Mouse (Mus musculus) kidney, embryonic 15.5 days (tissue): ENCODE results near the gene Spag9. TPM values are rescaled to one million over a fixed set of nuclear protein-coding genes. Genes with fewer than 3 reads are reported as not detected.
A peak's percentile ranks its signal among the peaks of the same experiment; 100 is the strongest.

ENCODE experiments used
- ATAC-seq: fragments of 200-750 bp; cut with Nextera tagmentation; replicated peaks from 2 replicates; pipeline ENCODE4 v1.8.0; 2017; ENCODE audit warnings: moderate TSS enrichment; ENCODE audit not compliant: low FRiP score
- H3K27ac ChIP-seq: fragments of 300-500 bp; sonication (generic); 2 replicates; pipeline ENCODE4 v1.5.1; 2015; ENCODE audit warnings: mild to moderate bottlenecking, inconsistent platforms
- H3K27me3 ChIP-seq: fragments of 300-500 bp; sonication (generic); 2 replicates; pipeline ENCODE4 v1.6.1; 2015; ENCODE audit warnings: inconsistent platforms
- H3K36me3 ChIP-seq: fragments of 300-500 bp; sonication (generic); 2 replicates; pipeline ENCODE4 v1.6.1; 2015; ENCODE audit warnings: inconsistent platforms
- H3K4me1 ChIP-seq: fragments of 300-500 bp; sonication (generic); 2 replicates; pipeline ENCODE4 v1.6.1; 2015; ENCODE audit warnings: inconsistent platforms
- H3K4me2 ChIP-seq: fragments of 300-500 bp; sonication (generic); 2 replicates; pipeline ENCODE4 v1.6.1; 2015; ENCODE audit warnings: moderate library complexity, mild to moderate bottlenecking, inconsistent platforms
- H3K4me3 ChIP-seq: fragments of 300-500 bp; sonication (generic); replicated peaks from 2 replicates; pipeline ENCODE4 v1.5.1; 2015; ENCODE audit warnings: mild to moderate bottlenecking, inconsistent platforms
- H3K9ac ChIP-seq: fragments of 300-500 bp; sonication (generic); 2 replicates; pipeline ENCODE4 v1.6.1; 2015; ENCODE audit warnings: mild to moderate bottlenecking, inconsistent platforms
- H3K9me3 ChIP-seq: fragments of 300-500 bp; sonication (generic); replicated peaks from 2 replicates; pipeline ENCODE4 v1.6.1; 2016; ENCODE audit warnings: inconsistent platforms
- WGBS: fragments of 180-500 bp; shearing (Covaris S2); methylation state at CpG from one replicate; pipeline ENCODE4 v1.1.7; 2015; ENCODE audit warnings: mixed read lengths; 5-methylcytosine and 5-hydroxymethylcytosine counted together
- polyA plus RNA-seq: library from polyadenylated mRNA; unstranded; fragments of >200 nt; fragmentation: Nextera tagmentation; extraction: Ambion mirVana; gene quantifications from 2 replicates; pipeline ENCODE4 v1.2.1, GENCODE M21; 2015

Spag9 gene
- polyA plus RNA-seq, 1 experiment from 2014 or later, result 37.2 TPM

- peaks cover 56% of the 10 kb centered on the region for H3K36me3 ChIP-seq
- H3K4me1 ChIP-seq, result peaks cover 14% of the 10 kb centered on the region
- no peak for ATAC-seq
- H3K9me3 ChIP-seq, result no peaks in the 10 kb centered on the region
- H3K4me2 ChIP-seq, result no peak overlapping the region
- no peaks in the 10 kb centered on the region for H3K27me3 ChIP-seq
- no peak overlapping the region for H3K4me3 ChIP-seq
- H3K9ac ChIP-seq, result no peak overlapping the region
- WGBS, result 91% methylated on average over 6 of the region's 6 CpGs
- H3K27ac ChIP-seq, result no peak overlapping the region
Observed at GRCm38 (mm10) chr11:93965391-93965790, 30.5 kb upstream of the Spag9 start.

GRCm38 (mm10) chr11:93967381-93967780 lies 28.5 kb upstream of the Spag9 start:
- peak overlapping the region; percentile 72 for H3K27ac ChIP-seq
- 2% methylated on average over 11 of the region's 11 CpGs for WGBS

GRCm38 (mm10) chr11:93968005-93968847 lies 27.7 kb upstream of the Spag9 start, which contains the start of the genes Gm20390 and Nme1:
TSS of gene Gm20390 (minus strand) at chr11:93968293.
TSS of gene Nme1 (minus strand) at chr11:93968521.
- ATAC-seq, result peak; percentile 97
- peaks cover 30% of the 10 kb centered on the region for H3K36me3 ChIP-seq
- WGBS, result under 1% methylated on average over 40 of the region's 40 CpGs
- peak within 1 kb of the TSS; percentile 73 for H3K9ac ChIP-seq
- H3K4me1 ChIP-seq, result peaks cover 14% of the 10 kb centered on the region
- H3K27me3 ChIP-seq, result no peaks in the 10 kb centered on the region
- H3K4me2 ChIP-seq, result peak within 1 kb of the TSS; percentile 79
- peak within 1 kb of the TSS; percentile 71 for H3K4me3 ChIP-seq
- no peaks in the 10 kb centered on the region for H3K9me3 ChIP-seq
- H3K27ac ChIP-seq, result peak within 1 kb of the TSS; percentile 72

More at GRCm38 (mm10) chr11:93967381-93967780, 28.5 kb upstream of the Spag9 start:
- H3K27me3 ChIP-seq, result no peaks in the 10 kb centered on the region
- H3K9me3 ChIP-seq, result no peaks in the 10 kb centered on the region
- H3K4me1 ChIP-seq, result peaks cover 14% of the 10 kb centered on the region
- H3K36me3 ChIP-seq, result peaks cover 38% of the 10 kb centered on the region
- peak overlapping the region; percentile 73 for H3K9ac ChIP-seq
- H3K4me2 ChIP-seq, result peak overlapping the region; percentile 79
- H3K4me3 ChIP-seq, result peak overlapping the region; percentile 71
- ATAC-seq, result no peak

DNA sequence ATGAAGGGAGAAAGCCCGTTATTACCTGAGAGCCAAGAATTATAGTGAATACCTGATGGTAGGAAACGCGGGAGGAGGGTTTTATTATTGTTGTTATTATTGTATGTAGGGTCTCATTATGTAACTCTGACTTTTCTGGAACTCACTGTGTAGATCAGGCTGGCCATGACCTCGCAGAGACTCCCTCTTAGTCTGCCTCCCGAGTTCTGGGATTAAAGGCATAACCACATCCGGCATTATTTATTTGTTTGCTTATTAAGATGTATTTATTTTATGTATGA lies 27.1 kb upstream of the Spag9 start:
- Histone ChIP-seq H3K36me3 (peaks cover 24% of the 10 kb centered on the region), H3K9me3 (no peaks in the 10 kb centered on the region), H3K27me3 (no peaks in the 10 kb centered on the region), H3K9ac (peak overlapping the region; percentile 25; the same call in 1 of the 2 replicates), H3K4me3 (peak overlapping the region; percentile 71), H3K27ac (0 out of 2 replicates have a peak overlapping the region, but pooled peaks have one; percentile 11), H3K4me2 (peak overlapping the region; percentile 79), H3K4me1 (peaks cover 14% of the 10 kb centered on the region)
- WGBS, result 46% methylated on average over 6 of the region's 6 CpGs
- ATAC-seq, result 0 out of 2 replicates have a peak, but pooled peaks have one; percentile 1

- Histone ChIP-seq H3K9ac (no peak overlapping the region), H3K36me3 (peaks cover 20% of the 10 kb centered on the region), H3K4me2 (no peak overlapping the region; the same call in 1 of the 2 replicates), H3K27ac (0 out of 2 replicates have a peak overlapping the region, but pooled peaks have one; percentile 11), H3K4me3 (no peak overlapping the region), H3K9me3 (no peaks in the 10 kb centered on the region), H3K4me1 (peaks cover 14% of the 10 kb centered on the region), H3K27me3 (no peaks in the 10 kb centered on the region)
- WGBS, result 92% methylated on average over 6 of the region's 6 CpGs
- ATAC-seq, result no peak
Observed at GRCm38 (mm10) chr11:93969171-93969570, 26.7 kb upstream of the Spag9 start.

GRCm38 (mm10) chr11:93969799-93970198 lies 26.1 kb upstream of the Spag9 start:
- ATAC-seq, result no peak
- H3K27me3 ChIP-seq, result no peaks in the 10 kb centered on the region
- H3K9ac ChIP-seq, result no peak overlapping the region
- H3K4me3 ChIP-seq, result no peak overlapping the region
- no peak overlapping the region for H3K27ac ChIP-seq
- WGBS, result 71% methylated on average over 1 of the region's 1 CpGs
- H3K9me3 ChIP-seq, result no peaks in the 10 kb centered on the region
- H3K36me3 ChIP-seq, result peaks cover 14% of the 10 kb centered on the region
- no peak overlapping the region for H3K4me2 ChIP-seq
- peaks cover 14% of the 10 kb centered on the region for H3K4me1 ChIP-seq

GRCm38 (mm10) chr11:93972951-93973350 lies 22.9 kb upstream of the Spag9 start:
- Histone ChIP-seq H3K9ac (no peak overlapping the region), H3K27ac (no peak overlapping the region), H3K4me1 (peaks cover 4% of the 10 kb centered on the region; the same call in 1 of the 2 replicates), H3K36me3 (no peaks in the 10 kb centered on the region), H3K9me3 (no peaks in the 10 kb centered on the region), H3K4me3 (no peak overlapping the region), H3K27me3 (no peaks in the 10 kb centered on the region), H3K4me2 (no peak overlapping the region)
- no peak for ATAC-seq
- WGBS, result 86% methylated on average over 5 of the region's 5 CpGs

GRCm38 (mm10) chr11:93979502-93980049 lies 16.3 kb upstream of the Spag9 start:
- no peak overlapping the region for H3K27ac ChIP-seq
- 29% methylated on average over 6 of the region's 6 CpGs for WGBS
- no peaks in the 10 kb centered on the region for H3K9me3 ChIP-seq
- no peak for ATAC-seq
- no peak overlapping the region for H3K9ac ChIP-seq
- H3K4me3 ChIP-seq, result no peak overlapping the region
- H3K27me3 ChIP-seq, result no peaks in the 10 kb centered on the region
- no peaks in the 10 kb centered on the region for H3K4me1 ChIP-seq
- no peaks in the 10 kb centered on the region for H3K36me3 ChIP-seq
- no peak overlapping the region for H3K4me2 ChIP-seq

- Histone ChIP-seq H3K9me3 (no peaks in the 10 kb centered on the region), H3K4me1 (0 out of 2 replicates have a peak, but pooled peaks cover 9% of the 10 kb centered on the region), H3K4me2 (no peak overlapping the region), H3K36me3 (no peaks in the 10 kb centered on the region), H3K27ac (no peak overlapping the region), H3K9ac (no peak overlapping the region), H3K4me3 (no peak overlapping the region), H3K27me3 (no peaks in the 10 kb centered on the region)
- ATAC-seq, result no peak
- WGBS, result 84% methylated on average over 3 of the region's 3 CpGs
Observed at GRCm38 (mm10) chr11:93984619-93985018, 11.3 kb upstream of the Spag9 start.

DNA sequence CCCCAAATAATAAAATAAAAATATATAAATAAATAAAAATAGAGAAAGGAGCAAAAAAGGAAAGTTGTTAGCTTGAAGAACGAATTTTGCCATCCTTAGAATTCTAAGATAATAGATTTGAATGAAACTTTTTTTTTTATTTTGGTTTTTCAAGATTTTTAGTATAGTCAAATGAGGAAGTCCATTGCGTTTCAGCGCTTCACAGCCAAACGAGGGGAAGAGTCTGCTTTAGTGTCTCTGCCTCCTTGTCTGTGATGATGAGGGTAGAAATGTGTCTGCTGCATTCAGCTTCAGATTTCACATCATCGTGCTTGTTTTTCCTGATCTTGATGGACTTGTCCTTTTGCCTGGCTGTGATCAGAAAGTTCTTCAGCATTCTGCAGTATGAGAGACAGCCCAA lies 10.6 kb upstream of the Spag9 start:
- WGBS, result 81% methylated on average over 5 of the region's 5 CpGs

GRCm38 (mm10) chr11:93986298-93986697 lies 9.6 kb upstream of the Spag9 start:
- ATAC-seq, result no peak
- no peaks in the 10 kb centered on the region for H3K9me3 ChIP-seq
- no peaks in the 10 kb centered on the region for H3K27me3 ChIP-seq
- no peaks in the 10 kb centered on the region for H3K36me3 ChIP-seq
- H3K4me3 ChIP-seq, result no peak overlapping the region
- no peak overlapping the region; the same call in 1 of the 2 replicates for H3K9ac ChIP-seq
- 0 out of 2 replicates have a peak, but pooled peaks cover 9% of the 10 kb centered on the region for H3K4me1 ChIP-seq
- no peak overlapping the region for H3K4me2 ChIP-seq
- no peak overlapping the region for H3K27ac ChIP-seq

More for the DNA sequence above, 10.6 kb upstream of the Spag9 start:
- ATAC-seq, result no peak
- H3K36me3 ChIP-seq, result no peaks in the 10 kb centered on the region
- H3K4me3 ChIP-seq, result no peak overlapping the region
- H3K9ac ChIP-seq, result no peak overlapping the region
- H3K27ac ChIP-seq, result no peak overlapping the region
- no peak overlapping the region for H3K4me2 ChIP-seq
- no peaks in the 10 kb centered on the region for H3K9me3 ChIP-seq
- H3K4me1 ChIP-seq, result 0 out of 2 replicates have a peak, but pooled peaks cover 9% of the 10 kb centered on the region
- H3K27me3 ChIP-seq, result no peaks in the 10 kb centered on the region

GRCm38 (mm10) chr11:93987026-93987425 lies 8.9 kb upstream of the Spag9 start:
- Histone ChIP-seq H3K27me3 (no peaks in the 10 kb centered on the region), H3K27ac (peak overlapping the region; percentile 73; the same call in 1 of the 2 replicates), H3K9ac (no peak overlapping the region), H3K4me2 (no peak overlapping the region), H3K9me3 (no peaks in the 10 kb centered on the region), H3K4me1 (0 out of 2 replicates have a peak, but pooled peaks cover 9% of the 10 kb centered on the region), H3K4me3 (no peak overlapping the region), H3K36me3 (no peaks in the 10 kb centered on the region)
- no peak for ATAC-seq
- 89% methylated on average over 4 of the region's 4 CpGs for WGBS
